Mouse (Mus musculus) intestine, postnatal 0 days (tissue): ENCODE results near the gene Sel1l. TPM values are rescaled to one million over a fixed set of nuclear protein-coding genes. Genes with fewer than 3 reads are reported as not detected.

ENCODE experiments used
- ATAC-seq: fragments of 200-750 bp; cut with Nextera tagmentation; 2 replicates; pipeline ENCODE4 v1.8.0; 2017; ENCODE audit warnings: mild to moderate bottlenecking, moderate TSS enrichment, moderate library complexity
- H3K27ac ChIP-seq: fragments of 300-500 bp; sonication (generic); 2 replicates; pipeline ENCODE4 v1.5.1; 2014; ENCODE audit warnings: mild to moderate bottlenecking, low read depth, low read length, moderate library complexity
- H3K27me3 ChIP-seq: fragments of 300-500 bp; sonication (generic); replicated peaks from 2 replicates; pipeline ENCODE4 v1.6.1; 2014; ENCODE audit warnings: low read length, mixed read lengths; ENCODE audit not compliant: control insufficient read depth, insufficient read depth
- H3K36me3 ChIP-seq: fragments of 300-500 bp; sonication (generic); 2 replicates; pipeline ENCODE4 v1.6.1; 2014; ENCODE audit warnings: mild to moderate bottlenecking, moderate library complexity; ENCODE audit not compliant: control insufficient read depth, insufficient read depth
- H3K4me1 ChIP-seq: fragments of 300-500 bp; sonication (generic); replicated peaks from 2 replicates; pipeline ENCODE4 v1.6.1; 2014; ENCODE audit warnings: antibody characterized with exemption, low read length, mixed read lengths; ENCODE audit not compliant: control insufficient read depth, insufficient read depth
- H3K4me2 ChIP-seq: fragments of 300-500 bp; sonication (generic); replicated peaks from 2 replicates; pipeline ENCODE4 v1.6.1; 2014; ENCODE audit warnings: low read depth, mild to moderate bottlenecking, moderate library complexity
- H3K4me3 ChIP-seq: fragments of 300-500 bp; sonication (generic); 2 replicates; pipeline ENCODE4 v1.5.1; 2014; ENCODE audit warnings: low read depth, low read length
- H3K9ac ChIP-seq: fragments of 300-500 bp; sonication (generic); 2 replicates; pipeline ENCODE4 v1.6.1; 2014; ENCODE audit warnings: mild to moderate bottlenecking, low read depth, low read length
- H3K9me3 ChIP-seq: fragments of 300-500 bp; sonication (generic); 2 replicates; pipeline ENCODE4 v1.6.1; 2016; ENCODE audit warnings: mixed run types; ENCODE audit not compliant: control insufficient read depth
- CTCF ChIP-seq: sonication (generic); IDR thresholded peaks from 2 replicates; pipeline ENCODE4 v1.5.1; 2016; ENCODE audit warnings: low read depth, mild to moderate bottlenecking, control low read depth, antibody characterized with exemption, moderate library complexity
- WGBS: fragments of 180-500 bp; shearing (Covaris S2); extraction: QIAGEN DNeasy Blood & Tissue Kit; methylation state at CpG from one replicate; pipeline ENCODE4 v1.1.7; 2014; 5-methylcytosine and 5-hydroxymethylcytosine counted together
- polyA plus RNA-seq: library from polyadenylated mRNA; unstranded; fragments of >200 nt; fragmentation: Nextera tagmentation; extraction: Ambion mirVana; gene quantifications from 2 replicates; pipeline ENCODE4 v1.2.1, GENCODE M21; 2015

Gene Sel1l
- 88.2 and 108 TPM in 2 replicates for polyA plus RNA-seq

DNA sequence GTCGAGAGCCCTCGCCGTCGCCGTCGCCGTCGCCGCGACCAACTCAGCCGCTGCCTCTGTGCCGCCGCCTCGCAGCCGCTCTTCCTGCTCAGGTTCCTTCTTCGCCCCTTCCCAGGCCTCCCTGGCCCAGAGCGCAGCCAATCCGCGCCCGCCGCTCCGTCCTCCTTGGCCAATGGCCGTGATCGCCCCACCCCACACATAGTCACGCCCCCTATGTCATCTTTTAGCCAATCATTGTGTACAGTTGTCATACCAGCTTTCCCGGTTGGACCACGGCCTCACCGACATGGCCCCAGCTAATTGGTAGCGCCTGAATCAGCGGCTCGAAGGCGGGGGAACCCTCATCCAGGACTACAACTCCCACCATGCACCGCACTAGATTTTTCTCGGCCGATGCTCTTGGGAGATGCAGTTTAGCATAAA is at the start of gene Sel1l:
Gene Sel1l, minus strand, starts transcription at position 113 of the 423 bp plus-strand sequence.
- peak within 1 kb of the TSS; percentile 93 for H3K27ac ChIP-seq
- H3K4me2 ChIP-seq, result peak within 1 kb of the TSS; percentile 82
- peak within 1 kb of the TSS; percentile 87 for H3K9ac ChIP-seq
- H3K36me3 ChIP-seq, result no peaks in the 10 kb centered on the region
- no peaks in the 10 kb centered on the region for H3K27me3 ChIP-seq
- TF ChIP-seq CTCF, result no peak
- under 1% methylated on average over 33 of the region's 35 CpGs for WGBS
- H3K4me1 ChIP-seq, result no peaks in the 10 kb centered on the region
- H3K9me3 ChIP-seq, result no peaks in the 10 kb centered on the region
- peak within 1 kb of the TSS; percentile 83 for H3K4me3 ChIP-seq
- ATAC-seq, result peak; percentile 100

DNA sequence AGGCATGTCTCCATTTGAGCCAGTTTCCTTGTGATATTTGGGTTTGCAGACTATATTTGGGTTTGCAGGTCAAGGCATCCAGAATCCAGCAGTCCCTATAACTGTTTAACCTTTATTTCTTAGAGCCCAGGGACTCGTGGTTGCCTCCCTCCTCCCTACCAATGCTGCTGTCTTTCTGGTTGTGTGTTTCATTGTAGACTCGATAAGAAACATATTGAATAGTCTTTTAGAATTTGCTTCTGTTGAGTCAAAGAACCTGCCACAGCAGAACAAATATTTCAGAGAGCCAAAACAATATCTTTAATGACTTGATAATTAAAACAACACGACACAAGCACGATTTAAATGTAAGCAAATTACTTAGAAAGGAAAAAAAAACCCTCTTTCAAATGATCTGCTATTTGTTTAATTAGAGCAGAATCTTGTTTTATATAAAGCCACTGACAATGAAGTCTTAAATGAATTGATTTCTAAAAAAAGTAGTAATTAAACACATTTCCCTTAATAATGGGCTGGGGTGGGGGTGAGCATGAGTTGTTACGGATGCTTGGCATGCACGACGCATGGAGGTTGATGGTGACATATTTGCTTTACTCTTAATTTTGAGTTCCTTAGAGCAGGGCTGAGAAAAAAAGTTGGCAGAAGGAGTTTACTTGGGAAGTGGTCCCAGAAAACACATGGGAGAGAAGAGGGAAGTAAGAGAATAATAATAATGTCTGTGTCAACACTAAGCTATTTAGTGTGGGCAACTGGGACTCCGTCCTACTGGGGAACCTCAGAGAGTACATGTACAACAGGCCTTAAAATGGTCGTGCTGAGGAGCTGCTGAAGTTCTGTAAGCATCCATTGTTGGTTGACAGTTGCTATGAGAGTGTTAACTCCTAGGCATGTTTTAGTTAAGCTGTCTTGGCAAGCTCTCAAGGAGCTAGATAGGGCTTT is 43.9 kb upstream of the Sel1l start:
- H3K36me3 ChIP-seq, result no peaks in the 10 kb centered on the region
- TF ChIP-seq CTCF, result no peak
- WGBS, result 77% methylated on average over 9 of the region's 9 CpGs
- no peak for ATAC-seq
- no peak overlapping the region for H3K4me3 ChIP-seq
- H3K27me3 ChIP-seq, result no peaks in the 10 kb centered on the region
- H3K9ac ChIP-seq, result no peak overlapping the region
- H3K9me3 ChIP-seq, result no peaks in the 10 kb centered on the region
- no peak overlapping the region for H3K27ac ChIP-seq
- no peak overlapping the region for H3K4me2 ChIP-seq
- H3K4me1 ChIP-seq, result no peaks in the 10 kb centered on the region

DNA sequence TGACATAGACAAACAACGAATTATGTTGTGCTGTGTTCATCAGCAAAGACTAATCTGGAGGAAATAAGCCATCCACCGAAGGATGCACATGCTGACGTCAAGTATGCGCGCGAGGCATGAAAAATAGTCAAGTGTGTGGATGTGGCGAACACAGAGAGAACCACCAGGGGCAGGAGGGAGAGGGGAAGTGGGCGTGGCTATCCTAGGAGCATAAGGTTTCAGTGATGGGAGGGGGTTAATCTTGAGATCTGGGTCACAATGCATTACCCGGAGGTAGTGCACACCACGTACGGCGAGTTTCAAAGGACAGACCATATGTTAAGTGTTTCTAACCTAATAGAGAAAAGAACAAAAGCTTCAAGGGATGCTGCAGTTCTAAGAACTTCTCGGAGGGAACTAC is 31.5 kb upstream of the Sel1l start:
- H3K4me1 ChIP-seq, result no peaks in the 10 kb centered on the region
- no peak for ATAC-seq
- no peak for TF ChIP-seq CTCF
- WGBS, result 85% methylated on average over 13 of the region's 13 CpGs
- no peak overlapping the region for H3K9ac ChIP-seq
- H3K27ac ChIP-seq, result no peak overlapping the region
- H3K4me2 ChIP-seq, result no peak overlapping the region
- no peaks in the 10 kb centered on the region for H3K36me3 ChIP-seq
- no peaks in the 10 kb centered on the region for H3K9me3 ChIP-seq
- H3K27me3 ChIP-seq, result no peaks in the 10 kb centered on the region
- no peak overlapping the region for H3K4me3 ChIP-seq

DNA sequence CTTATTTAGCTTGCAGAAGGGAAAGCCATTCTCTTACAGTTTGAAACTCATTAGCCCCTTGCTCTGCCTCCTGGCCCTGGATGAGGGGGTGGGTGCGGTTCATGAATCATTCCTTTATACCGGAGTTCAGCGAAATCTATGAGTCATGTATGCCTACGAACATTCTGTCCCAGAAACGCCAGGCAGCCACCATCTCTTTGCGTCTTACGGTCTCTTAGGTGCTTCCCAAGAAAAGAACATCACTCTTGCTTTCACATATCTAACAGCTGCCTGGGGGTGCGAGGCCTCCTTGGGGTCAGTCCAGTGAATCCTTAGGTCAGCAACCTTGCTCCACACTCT is 29.9 kb upstream of the Sel1l start:
- no peaks in the 10 kb centered on the region for H3K4me1 ChIP-seq
- no peaks in the 10 kb centered on the region for H3K9me3 ChIP-seq
- H3K9ac ChIP-seq, result no peak overlapping the region
- no peak for ATAC-seq
- H3K36me3 ChIP-seq, result no peaks in the 10 kb centered on the region
- H3K27ac ChIP-seq, result no peak overlapping the region
- 49% methylated on average over 8 of the region's 8 CpGs for WGBS
- H3K4me2 ChIP-seq, result no peak overlapping the region
- no peak overlapping the region for H3K4me3 ChIP-seq
- no peaks in the 10 kb centered on the region for H3K27me3 ChIP-seq
- no peak for TF ChIP-seq CTCF

DNA sequence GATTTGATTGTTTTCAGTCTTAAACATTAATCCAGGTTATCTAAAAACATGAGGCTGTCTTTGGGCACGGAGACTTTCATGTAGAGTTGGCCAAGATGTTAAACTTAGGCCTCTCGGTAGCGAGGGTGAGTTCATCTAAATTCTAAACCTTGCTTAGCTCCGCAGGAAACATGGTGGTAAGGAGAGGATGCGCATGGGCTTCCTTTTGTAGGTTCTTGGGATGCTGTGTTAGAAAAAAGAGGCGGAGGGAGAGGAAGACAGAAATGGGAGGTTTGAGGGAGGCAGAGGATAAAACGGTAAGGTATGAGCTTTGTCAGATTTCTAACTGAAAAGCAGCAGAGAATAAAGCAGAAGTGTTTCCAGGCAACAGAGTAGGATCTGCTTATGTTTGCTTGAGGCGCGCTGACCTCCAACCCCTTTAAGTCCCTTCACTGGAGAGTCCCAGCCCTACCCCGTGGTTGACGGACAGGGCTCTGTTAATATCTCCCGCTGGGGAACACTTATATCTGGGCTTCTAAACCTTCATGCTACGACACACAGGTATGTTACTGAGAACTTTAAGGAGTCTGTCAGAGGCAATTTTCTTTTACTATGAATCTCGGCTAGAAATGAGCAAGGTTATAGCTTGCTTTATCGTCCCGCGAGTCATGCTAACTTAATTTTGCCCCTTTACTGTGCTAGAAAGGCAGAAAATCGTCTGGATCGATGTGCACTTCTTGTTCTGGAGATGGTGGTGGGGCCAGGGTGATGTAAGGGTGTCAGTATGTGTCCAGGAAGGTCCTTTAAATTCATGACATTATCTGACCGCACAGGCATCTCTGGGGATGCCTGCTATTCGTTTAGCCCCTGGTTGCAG is 29.3 kb upstream of the Sel1l start:
- H3K9ac ChIP-seq, result no peak overlapping the region
- no peak for TF ChIP-seq CTCF
- WGBS, result 48% methylated on average over 21 of the region's 21 CpGs
- H3K36me3 ChIP-seq, result no peaks in the 10 kb centered on the region
- H3K4me2 ChIP-seq, result no peak overlapping the region
- no peak overlapping the region for H3K4me3 ChIP-seq
- no peaks in the 10 kb centered on the region for H3K27me3 ChIP-seq
- ATAC-seq, result no peak
- H3K4me1 ChIP-seq, result no peaks in the 10 kb centered on the region
- H3K27ac ChIP-seq, result no peak overlapping the region
- H3K9me3 ChIP-seq, result no peaks in the 10 kb centered on the region

DNA sequence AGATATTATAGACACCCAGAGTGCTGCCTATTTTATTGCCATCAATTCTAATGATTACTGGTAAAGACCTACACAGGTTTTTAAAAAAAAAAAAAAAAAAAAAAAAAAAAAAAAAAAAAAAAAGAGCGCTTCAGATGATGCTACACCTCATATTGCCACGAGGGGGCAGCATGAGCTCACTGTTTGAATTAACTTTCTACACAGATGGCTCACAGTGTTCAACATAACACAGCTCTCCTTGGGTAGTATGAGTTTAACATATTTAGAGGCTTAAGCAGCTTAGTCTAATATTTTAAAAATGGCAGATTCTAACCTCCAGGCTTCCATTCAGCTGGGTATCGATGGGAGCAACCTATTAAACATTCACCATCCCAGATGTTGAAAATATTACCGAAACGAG is 28.7 kb upstream of the Sel1l start:
- Histone ChIP-seq H3K27me3 (no peaks in the 10 kb centered on the region), H3K36me3 (no peaks in the 10 kb centered on the region), H3K9me3 (no peaks in the 10 kb centered on the region), H3K4me2 (no peak overlapping the region), H3K4me1 (no peaks in the 10 kb centered on the region), H3K9ac (no peak overlapping the region), H3K4me3 (no peak overlapping the region), H3K27ac (no peak overlapping the region)
- no peak for ATAC-seq
- WGBS, result 34% methylated on average over 5 of the region's 5 CpGs
- TF ChIP-seq CTCF, result peak; percentile 78
